Mouse (Mus musculus): Measurements from ENCODE around the gene Fbxo7.

DNA sequence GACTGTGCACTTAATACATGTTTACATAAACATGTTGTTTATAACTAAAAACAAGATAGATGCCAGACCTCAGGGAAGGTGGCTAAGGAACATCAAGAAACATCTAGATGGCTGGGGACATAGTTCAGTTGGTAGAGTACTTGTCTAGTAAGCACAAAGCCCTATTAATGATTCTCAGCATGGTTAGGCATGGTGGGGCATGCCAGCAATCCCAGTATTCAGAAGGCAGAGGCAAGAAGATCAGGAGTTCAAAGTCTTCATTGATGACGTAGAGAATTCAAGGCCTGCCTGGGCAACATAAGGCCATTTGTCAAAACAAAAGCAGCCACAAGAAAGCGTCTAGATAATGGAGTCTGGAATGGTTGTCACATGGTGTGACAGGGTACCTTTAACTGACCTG is 35.9 kb downstream of the Fbxo7 start:
- TF ChIP-seq CTCF (IDR thresholded peaks at IDR 0.05; ENCODE audit: low read depth) = no peak
- TF ChIP-seq EP300 (IDR thresholded peaks at IDR 0.05; ENCODE audit: low read depth) = no peak
